Mouse (Mus musculus): Measurements from ENCODE around the gene Clip4.

DNA sequence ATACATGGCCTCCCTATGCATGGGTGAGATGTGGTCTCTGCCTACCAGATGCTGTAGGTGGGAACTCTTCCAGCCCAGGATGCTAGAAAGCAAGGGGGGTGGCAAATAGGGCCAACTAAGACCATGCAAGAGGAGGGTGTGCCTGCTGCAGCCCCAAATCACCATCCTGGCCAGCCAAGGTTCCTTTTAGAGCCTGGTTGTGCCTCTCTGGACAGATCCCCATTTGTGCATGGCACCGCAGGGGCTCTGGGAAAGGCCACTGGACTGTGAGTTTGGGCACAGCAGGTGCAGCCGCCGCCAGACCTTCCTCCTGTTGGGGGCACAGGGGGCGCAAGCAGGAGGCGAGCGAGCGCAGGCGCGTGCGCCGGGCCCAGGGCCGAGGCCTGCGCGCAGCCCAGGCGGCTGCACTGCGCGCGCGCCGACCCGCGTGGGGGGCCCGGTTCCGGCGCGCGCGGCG, 14.0 kb downstream of the Clip4 start:
- TF ChIP-seq EP300 (IDR thresholded peaks at IDR 0.05; ENCODE audit: low read depth) (no peak), CTCF (IDR thresholded peaks at IDR 0.05; ENCODE audit: low read depth) (no peak)

Data from liver, embryonic 14.5 days (tissue).